Mouse (Mus musculus) urinary bladder, postnatal 10 days (tissue): ENCODE measurements around the gene Pold1.

Experiments used
- DNase-seq: peaks from one replicate; pipeline ENCODE4 v3.0.0; 2022; ENCODE audit warnings: low spot score

The Pold1 gene

DNA sequence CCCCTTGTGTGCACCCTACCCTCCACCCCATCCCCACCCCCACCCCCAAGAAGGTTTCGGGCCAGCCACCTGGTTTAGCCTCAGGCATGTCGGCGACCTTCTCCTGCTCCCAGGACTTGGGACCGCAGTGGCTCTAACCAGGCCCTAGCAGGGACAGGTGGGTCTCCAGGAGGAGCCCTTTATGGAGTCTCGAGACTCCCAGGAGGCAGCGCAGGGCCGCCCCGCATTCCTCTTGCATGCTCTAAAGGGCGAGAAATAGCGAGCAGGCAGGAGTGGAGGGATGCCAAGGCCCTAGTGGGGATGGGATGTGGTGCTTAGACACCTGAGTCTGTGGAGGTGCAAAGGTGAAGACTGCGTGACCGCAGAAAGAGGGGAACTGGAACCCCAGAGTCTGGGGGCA lies 24.1 kb downstream of the Pold1 start, which contains the start of gene Mybpc2:
Gene Mybpc2 (minus strand): TSS at position 155 of the 400 bp plus-strand sequence.
- no peak for DNase-seq

DNA sequence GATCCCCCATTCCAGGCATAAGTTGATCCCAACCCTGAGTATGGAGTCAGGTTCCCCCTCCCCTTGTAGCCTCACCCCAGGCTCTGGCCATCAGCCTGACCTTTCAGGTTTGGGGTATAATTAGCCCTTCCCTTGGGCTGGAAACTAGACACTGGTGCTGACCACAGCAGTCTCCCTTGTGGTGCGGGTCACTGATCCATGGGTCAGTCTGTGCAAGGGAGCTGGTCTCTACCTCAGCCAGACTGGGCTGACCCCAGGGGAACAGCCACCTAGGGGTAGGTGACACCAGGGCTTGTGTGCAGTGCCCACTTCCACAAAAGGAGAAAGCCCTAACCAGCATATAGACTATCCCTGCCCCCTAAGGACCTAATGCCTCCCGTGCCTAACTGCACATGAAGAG lies 25.6 kb downstream of the Pold1 start:
- no peak for DNase-seq

DNA sequence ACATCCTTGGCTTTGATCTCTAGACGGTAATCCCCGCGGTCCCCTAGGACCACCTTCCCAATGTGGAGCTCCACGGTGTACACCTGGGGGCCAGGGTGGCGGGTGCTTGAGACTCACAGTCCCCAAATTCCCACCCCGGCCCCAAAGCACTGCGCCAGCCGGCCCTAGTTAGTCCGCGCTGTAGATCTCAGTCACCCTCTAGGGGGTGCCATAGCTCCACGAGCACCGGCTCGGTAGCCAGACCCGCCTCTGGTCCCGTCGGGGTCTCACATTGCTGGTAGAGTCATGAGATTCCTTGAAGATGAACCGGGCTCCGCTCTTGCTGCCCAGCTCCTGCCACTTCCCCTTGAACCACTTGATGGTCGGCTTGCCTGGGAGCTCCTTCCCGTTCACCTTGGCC lies 26.9 kb downstream of the Pold1 start:
- no peak for DNase-seq

DNA sequence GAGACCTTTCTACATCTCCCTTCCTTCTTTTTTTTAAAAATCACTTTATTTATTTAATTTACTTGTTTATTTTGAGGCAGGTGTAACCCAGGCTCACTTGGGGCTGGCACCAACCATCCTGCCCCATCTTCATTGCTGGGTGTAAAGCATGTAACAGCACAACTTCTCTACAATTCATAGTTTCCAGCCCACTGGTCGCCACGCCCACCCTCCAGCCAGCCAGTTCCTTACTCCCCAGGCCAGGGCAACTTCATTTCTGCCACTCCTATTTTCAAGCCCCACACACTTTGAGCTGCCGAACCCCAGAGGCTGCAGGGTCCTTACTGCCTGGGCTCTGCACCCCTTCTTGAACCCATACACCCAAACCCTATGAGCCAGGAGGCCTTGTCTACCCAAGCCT lies 27.7 kb downstream of the Pold1 start:
- DNase-seq, result no peak

DNA sequence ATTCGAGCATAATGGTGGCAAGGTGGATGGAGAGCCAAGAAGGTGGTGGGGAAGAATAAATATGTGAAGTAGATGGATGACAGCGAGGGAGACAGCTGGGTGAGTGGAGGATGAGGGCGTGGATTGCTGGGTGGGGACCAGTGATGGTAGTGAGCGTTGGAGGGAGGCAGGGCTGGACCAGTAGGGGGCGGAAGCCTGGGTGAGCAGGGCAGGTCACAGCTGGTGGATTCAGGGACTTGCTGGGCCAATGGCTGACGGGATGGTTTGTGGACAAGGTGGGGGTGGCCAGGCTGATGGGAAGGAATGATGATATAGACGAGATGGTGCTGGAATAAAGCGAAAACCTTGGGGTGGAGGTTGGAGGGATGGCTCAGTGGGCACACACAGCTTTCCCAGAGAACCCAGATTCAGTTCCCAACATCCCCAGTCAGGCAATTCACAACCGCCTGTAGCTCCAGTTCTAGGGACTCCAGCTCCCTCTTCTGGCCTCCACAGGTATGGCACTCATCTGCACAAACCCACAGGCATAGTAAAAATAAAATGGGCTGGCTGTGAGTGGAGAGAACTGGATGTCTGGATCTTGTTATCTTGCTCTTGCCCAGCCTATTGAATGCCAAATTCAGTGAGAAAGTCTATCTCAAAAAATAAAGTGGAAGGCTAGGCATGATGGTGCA lies 29.3 kb downstream of the Pold1 start:
- no peak for DNase-seq

DNA sequence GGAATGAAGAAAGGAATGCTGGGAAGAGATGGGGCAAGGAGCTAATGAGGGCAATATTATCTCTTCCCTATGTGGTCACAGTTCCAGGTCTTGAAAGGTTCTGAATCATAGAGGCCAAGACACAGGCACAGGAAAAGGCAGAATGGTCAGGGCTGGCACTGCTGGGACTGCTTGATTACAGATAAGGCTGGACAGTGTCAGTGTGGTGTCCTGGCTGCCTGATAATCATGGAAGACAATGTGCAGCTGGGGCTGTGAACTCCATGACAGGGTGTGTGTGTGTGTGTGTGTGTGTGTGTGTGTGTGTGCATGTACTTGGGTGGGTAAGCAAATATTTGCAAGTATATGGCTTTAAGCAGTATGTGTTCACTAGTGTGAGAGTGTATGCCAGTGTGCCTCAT lies 41.2 kb downstream of the Pold1 start:
- no peak for DNase-seq

DNA sequence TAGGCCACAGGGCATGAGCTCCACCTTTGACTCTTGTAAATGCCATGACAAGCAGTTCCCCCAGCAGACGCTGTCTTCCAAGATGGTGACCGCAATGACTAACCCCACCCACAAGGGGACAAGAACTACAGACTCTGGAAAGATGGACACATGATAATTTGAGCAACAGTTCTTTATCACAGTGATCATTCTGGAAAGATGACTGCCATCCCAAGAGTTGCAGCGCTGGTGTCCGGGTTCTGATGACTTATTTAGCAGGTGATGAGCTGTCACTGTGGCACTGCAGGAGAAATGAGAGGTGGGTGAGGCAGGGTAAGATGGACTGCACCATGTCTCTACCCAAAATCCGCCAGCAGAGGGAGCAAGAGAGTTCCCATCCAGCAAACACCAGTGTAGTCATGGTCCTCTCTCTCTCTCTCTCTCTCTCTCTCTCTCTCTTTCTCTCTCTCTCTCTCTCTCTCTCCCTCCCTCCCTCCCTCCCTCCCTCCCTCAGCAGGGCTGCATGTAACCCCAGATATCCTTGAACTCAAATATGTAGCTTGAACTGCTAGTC lies 47.0 kb downstream of the Pold1 start:
- no peak for DNase-seq

DNA sequence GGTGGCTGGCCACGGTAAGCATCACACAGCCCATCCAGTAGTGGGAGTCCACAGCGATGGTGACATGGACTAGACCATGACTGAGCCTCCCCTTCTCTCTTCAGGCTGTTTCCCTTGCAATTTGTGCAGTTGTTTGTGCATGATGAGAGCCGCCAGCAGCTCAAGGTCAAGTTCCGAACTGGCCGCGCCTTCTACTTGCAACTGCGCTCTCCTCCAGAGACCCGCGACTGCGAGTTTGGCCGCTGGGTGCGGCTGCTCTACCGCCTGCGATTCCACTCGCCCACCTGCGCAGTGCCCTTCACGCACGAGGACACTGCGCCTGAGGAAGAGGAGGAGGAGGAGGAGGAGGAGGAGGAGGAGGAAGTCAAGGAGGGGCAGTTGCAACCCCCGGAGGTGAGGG lies 48.6 kb downstream of the Pold1 start:
- no peak for DNase-seq

DNA sequence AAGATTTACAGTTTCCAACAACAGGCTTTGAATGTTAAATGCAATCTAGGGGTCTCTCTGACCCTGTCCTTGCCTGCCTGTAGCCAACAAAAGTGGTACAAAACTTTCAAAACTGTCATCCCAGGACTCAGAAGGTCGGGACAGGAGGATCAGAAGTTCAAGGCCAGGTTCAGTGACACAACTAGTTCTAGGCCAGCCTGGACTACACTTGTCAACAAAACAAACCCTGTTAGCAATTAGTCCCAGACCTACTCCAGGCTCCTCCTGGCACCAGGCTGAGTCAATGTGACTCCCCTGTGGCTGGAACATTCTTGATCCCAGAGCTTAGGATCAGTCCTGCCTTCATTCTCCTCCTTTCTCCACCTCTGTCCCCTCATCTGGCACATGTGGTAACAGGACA lies 49.7 kb downstream of the Pold1 start:
- DNase-seq, result no peak

DNA sequence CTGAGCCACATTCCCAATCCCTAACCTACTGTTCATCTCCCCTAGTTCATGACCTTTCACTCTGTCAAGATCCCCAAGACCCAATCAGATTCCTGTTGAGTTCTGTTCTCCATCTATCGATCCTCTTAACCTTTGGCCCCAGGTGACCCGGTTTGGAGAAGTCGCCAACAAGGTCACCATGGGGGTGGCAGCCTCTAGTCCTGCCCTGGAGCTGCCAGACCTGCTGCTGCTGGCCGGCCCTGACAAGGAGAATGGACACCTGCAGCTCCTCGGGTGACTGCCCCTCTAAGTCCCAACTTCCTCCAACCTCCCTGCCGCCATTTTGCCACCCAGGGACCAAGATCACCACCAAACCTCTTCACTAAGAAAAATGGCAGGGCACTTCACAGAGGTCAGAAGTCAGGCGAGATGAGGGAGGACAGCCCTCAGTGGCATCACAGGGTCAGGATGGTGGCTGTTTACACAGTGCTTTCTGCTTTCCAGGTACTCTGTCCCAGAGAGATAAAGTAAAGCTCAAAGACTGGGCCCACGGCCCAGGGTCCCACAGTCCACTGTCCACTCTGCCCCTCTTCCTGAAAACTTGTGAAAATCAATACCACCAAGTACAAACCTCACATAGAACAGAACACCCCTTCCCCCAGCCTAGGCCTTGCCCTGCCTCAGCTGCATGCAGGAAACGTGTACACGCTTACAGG lies 51.1 kb downstream of the Pold1 start:
- no peak for DNase-seq

DNA sequence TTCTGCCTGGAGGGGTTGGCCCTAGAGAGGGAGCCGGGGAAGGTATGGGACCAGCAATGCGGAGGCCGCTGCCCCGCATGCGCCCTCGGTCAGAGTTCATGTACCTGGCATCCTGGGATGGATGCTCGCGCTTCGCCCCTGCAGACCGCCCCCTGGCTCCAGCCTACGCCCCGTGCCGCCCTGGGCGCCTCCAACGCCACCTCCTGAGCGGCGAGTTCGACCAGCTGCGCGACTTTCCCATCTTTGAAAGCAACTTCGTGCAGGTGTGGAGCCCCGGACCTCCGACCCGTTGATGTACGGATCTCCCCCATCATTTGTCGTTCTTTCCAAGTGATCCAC lies 51.9 kb downstream of the Pold1 start:
- no peak for DNase-seq

DNA sequence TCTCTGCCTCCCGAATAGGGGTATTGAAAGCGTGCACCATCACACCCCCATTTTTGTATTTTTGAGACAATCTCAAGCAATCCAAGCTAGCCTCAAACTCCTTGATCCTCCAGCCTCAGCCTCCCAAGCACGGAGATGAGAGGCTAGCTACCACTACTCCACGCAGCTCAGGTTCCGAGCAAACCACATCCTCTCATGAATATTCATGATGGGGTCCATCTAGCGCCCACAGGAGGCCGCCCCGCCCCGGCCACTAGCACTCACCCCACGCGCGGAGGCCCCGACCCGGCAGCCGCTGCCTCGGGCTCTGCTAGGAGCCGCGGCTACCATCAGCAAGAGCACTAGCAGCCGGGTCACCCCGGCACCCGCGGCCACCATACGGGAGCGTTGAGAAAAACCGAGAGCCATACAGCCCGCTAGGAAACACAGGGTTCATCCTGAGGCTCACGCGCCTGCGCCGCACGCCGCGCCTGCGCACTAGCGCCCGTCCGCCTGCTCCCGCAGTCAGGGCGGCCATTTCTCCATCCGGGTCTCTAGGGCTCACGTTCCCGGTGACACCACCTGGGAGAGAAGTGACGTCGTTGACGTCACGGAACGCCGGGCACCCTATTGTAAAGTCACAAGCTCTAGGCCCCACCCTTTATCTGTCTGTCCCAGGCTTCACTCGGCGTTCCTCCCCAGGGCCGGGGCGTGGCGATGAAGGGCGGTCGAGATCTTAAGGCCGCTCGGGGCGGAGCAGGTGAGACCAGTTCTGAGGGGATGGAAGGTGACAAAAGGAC lies 52.5 kb downstream of the Pold1 start, which contains the start of the genes Emc10 and Fam71e1:
Gene Emc10 (minus strand): TSS at position 538 of the 779 bp plus-strand sequence.
Gene Fam71e1 (plus strand): TSS at position 590 of the 779 bp plus-strand sequence.
- DNase-seq, result peak; percentile 86

DNA sequence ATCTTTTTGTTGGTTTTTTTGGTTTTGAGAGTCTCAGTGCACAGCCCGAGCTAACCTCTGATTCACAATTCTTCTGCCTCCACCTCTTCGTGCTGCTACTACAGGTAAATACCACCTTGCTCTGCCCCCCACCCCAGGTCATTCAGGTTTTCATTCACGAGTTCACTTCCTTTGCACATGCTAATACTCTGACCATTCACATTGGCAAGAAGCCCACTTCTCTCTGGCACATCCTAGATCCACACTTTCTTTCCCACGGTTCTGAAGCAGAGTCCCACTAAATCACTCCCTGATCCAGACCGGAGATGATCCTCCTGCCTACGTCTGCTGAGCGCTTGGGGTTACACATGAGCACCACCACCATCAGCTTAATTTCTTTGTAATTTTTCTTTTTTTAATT lies 53.6 kb downstream of the Pold1 start:
- DNase-seq, result no peak

DNA sequence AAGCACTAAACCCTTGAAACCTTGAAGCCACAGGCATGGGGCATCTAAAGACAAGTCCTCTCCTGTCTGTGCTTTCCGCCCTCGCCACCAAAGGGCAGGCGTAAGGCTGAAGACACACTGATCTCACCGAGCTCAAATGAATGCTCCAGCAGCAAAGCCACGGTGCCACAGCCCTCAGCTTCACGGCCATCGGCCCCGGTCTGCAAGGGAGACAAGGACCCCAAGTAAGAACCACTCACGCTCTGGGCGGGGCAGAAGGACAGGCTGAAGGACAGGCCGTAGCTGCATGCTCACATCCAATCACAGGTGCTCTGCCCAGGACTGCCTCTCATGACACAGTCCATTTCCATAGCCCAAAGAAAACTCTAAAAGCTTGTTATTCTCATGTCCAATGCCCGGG lies 54.0 kb downstream of the Pold1 start:
- peak; percentile 9 for DNase-seq

DNA sequence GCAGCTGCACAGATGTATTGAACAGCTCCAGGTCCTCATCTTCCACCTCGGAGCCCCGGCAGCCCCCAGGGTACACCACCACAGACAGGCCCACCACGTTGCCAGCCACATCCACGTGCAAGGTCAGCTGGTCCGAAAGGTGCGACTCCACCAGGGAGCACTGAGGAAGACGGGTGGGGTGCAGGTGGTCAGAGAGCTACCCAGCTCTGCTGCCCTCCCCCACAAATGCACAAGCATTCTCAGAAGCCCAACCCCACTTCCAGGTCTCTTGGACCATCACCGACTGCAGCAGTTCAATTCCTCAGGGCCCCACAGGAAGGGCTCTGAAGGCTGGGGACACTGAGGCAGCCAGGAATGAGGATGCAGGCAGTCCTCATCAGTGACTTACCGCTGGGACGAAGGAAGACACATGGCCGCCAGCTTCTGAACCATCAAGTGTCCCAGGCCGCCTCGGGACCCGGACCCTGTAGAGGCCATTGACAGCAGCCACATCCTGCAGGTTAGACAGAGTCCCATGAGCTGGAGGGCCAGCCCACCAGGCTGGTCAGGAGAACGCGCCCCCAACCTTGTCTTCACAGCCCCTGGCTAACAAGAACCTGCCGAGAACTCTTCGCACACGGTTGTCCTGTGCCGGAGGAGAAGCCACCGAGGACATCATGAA lies 56.4 kb downstream of the Pold1 start:
- DNase-seq, result peak; percentile 9

DNA sequence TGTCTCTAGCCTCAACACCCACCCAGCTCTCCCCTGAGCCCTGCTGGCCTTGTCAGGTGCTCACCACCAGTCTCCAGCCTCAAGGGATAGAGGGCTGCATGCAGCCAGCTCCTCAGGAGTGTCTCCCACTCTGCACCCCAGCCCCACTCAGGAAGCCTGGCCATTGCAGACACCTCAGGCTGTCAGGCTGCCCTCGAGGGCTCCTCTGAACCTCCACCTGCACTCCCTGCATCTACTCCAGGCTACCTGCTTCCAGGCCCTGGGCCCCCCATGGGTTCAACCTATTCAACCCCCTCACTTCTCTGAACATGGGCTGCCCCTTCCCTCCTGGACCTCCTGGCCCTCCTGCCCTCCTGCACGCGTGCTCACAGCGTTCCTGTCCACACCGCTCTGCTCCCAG lies 57.3 kb downstream of the Pold1 start:
- DNase-seq, result peak; percentile 8

DNA sequence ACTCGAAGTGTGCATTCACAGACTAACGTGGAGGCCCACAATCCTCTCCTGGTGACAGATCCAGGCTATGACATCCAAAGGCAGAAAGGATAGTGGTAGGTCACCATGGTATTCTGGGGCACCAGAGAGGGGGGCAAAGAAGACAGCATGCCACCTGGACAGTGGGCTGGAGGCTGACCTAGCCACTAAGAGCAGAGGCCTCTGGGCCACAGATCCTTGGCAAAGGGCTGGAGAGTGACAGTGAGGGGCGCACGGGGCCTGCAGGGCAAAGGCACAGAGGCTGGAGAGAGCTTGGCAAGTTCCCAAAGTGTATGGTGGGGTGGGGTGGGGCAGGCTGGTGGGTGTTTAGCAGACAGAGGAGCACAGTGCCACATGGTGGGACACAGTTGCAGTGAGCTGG lies 58.4 kb downstream of the Pold1 start:
- DNase-seq, result no peak

DNA sequence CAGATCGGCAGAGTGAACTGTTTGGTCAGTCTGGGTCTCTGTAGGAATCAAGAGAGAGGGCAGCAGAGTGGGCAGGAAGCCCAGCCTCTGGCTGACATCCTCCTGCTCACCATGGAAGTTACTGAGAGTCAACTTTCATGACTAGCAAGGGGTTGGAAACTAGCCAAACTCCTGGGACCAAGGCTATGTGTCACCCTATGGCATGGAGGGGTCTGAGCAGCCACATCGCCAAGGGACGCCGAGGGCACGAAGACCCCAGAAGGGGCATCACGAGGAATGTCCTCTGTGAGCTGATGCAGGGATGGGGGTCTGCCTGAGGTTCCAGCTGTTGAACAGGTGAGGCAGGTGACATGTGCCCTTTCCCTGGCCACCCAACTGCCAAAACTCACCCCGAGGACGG lies 60.1 kb downstream of the Pold1 start:
- peak; percentile 8 for DNase-seq

DNA sequence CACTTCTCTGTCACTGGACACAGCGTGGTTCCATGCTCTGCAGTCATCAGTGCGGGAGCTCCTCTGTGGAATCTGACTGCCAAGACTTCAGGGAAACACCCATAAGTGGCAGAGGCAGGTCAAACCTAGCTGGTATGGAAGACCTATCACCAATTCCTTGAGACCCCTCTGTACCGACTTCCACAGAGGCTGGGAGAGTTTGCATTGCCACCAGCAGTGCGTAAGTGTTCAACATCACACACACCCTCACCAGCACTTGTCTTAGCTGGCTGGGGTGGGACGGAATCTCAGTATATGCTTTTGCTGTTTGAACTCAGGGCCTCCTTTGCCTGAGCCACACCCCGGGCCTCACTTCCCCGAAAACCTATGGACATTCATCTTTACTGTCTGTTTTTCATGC lies 60.7 kb downstream of the Pold1 start:
- no peak for DNase-seq

DNA sequence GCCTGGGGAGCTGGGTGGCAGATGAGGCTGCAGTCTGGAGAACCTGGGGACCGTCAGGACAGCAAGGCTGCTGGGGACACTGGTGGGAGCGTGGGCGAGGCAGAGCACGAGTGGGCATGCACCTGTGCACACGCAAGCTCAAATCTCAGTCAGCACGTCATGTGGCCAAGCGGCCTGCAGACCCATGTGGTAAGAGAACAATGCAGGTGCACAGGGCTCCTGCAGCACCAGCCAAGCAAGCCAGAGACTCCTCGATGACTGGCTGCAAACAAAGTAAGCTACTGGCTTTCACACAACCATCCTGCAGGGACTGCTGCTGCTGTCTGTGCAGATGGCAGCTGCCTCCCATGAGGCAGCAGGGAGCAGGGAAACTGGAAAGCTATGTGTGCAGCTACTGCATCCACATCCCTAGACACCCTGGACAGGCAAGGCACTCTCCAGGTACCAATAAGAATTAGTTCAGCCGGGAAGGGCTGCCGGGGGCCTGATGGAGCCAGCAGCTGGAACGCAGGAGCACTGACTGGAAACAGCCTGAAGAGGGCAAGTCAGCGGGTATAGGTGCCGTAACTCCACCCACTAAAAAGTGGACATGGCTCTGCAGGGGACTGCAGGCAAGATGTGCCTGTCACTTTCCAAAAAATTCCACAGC lies 61.6 kb downstream of the Pold1 start:
- DNase-seq, result no peak

DNA sequence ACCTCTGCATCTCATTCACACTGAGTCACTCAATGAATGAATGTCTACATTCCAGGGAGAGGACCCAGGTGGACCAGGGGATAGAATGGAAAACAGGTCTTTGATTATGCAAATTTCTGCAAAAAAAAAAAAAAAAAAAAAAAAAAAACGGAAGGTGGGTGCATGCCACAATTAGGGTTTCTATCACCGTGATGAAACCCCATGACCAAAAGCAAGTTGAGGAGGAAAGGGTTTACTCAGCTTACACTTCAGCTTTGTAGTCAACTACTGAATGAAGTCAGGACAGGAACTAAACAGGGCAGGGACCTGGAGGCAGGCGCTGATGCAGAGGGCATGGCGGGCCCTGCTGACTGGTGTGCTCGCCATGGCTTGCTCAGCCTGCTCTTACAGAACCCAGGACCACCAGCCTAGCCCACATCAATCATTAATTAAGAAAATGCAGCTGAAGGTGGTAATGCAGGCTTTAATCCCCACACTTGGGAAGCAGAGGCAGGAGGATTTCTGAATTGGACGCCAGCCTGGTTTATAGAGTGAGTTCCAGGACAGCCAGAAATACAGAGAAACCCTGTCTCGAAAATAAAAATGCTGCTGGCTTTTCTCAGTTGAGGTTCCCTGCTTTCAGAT lies 63.0 kb downstream of the Pold1 start:
- no peak for DNase-seq
